8 mouse cellular contexts compared by ENCODE assay signal in genomic region chr2:33542696-33543428, GRCm38 (mm10).
A peak's percentile ranks its signal among the peaks of the same experiment; 100 is the strongest.
DNase-seq lines count a peak whose midpoint lies in the region; ATAC-seq and TF ChIP-seq lines count a peak whose summit lies in the region.

No protein-coding gene starts in this region.

- peaks cover 18% of the 10 kb centered on the region for H3K4me1 ChIP-seq in heart, embryonic 15.5 days (replicated peaks)
- H3K4me1 ChIP-seq in lung, adult 2 months (ENCODE audit: control insufficient read depth, insufficient read depth, low read length) = no peaks in the 10 kb centered on the region

- TF ChIP-seq CTCF in lung, adult 2 months (IDR thresholded peaks at IDR 0.05; ENCODE audit: insufficient read depth, low read length) = peak; percentile 43; the same call in 1 of the 2 replicates

- peaks cover 82% of the 10 kb centered on the region for H3K27me3 ChIP-seq in heart, embryonic 15.5 days

- no peak overlapping the region for H3K4me2 ChIP-seq in heart, embryonic 15.5 days

- no peaks in the 10 kb centered on the region for H3K36me3 ChIP-seq in heart, embryonic 15.5 days

- peak; percentile 55 to 94 for DNase-seq in frontal cortex, adult 2 months (ENCODE audit: extremely low spot score in 1 of 2, low spot score in 1 of 2)
- peak; percentile 72 for DNase-seq in R1 (ENCODE audit: low read depth, low spot score)
- DNase-seq in cerebellum, postnatal 4 days (ENCODE audit: low spot score in 2 of 2) = peak; percentile 52 to 78
- DNase-seq in kidney, postnatal 4 days = peak; percentile 83 to 84
- DNase-seq in lung, adult 2 months = peak; percentile 54
- peak; percentile 75 for DNase-seq in right cerebral cortex, adult 18-20 months

- ATAC-seq in frontal cortex, adult (ENCODE audit: low TSS enrichment) = no peak
- no peak for ATAC-seq in heart, embryonic 15.5 days (replicated peaks; ENCODE audit: insufficient number of reproducible peaks, insufficient read depth, low FRiP score, low read depth)

- no peaks in the 10 kb centered on the region for H3K9me3 ChIP-seq in heart, embryonic 15.5 days (replicated peaks)

- H3K4me3 ChIP-seq in heart, embryonic 15.5 days = 0 out of 2 replicates have a peak overlapping the region, but pooled peaks have one; percentile 54
- H3K4me3 ChIP-seq in lung, adult 2 months (replicated peaks; ENCODE audit: extremely low read depth, low read depth, low read length) = no peak overlapping the region

- no peak overlapping the region for H3K9ac ChIP-seq in heart, embryonic 15.5 days

- no peak for TF ChIP-seq POLR2A in lung, adult 2 months (IDR thresholded peaks at IDR 0.05; ENCODE audit: borderline replicate concordance, extremely low read depth, low read depth, low read length)

- WGBS in heart, embryonic 15.5 days = 7% methylated on average over 11 of the region's 11 CpGs
- 6% methylated on average over 11 of the region's 11 CpGs for WGBS in lung, adult 2 months

- H3K27ac ChIP-seq in heart, embryonic 15.5 days = no peak overlapping the region
